Mouse (Mus musculus) kidney, adult 10 weeks (tissue): ENCODE results near the gene Mettl22. TPM values are rescaled to one million over a fixed set of nuclear protein-coding genes. Genes with fewer than 3 reads are reported as not detected.

Experiments used
- polyA plus RNA-seq: library from polyadenylated mRNA; stranded (reverse); fragments of 350-450 nt; fragmentation: Illumina TruSeq; extraction: RNeasy Lipid Tissue Mini Kit (QIAGEN cat#74804); gene quantifications from one replicate; pipeline ENCODE4 v1.2.3, GENCODE M21; 2014; ENCODE audit warnings: low read depth, low replicate concordance

The Mettl22 gene
- polyA plus RNA-seq = 1.1 TPM

DNA sequence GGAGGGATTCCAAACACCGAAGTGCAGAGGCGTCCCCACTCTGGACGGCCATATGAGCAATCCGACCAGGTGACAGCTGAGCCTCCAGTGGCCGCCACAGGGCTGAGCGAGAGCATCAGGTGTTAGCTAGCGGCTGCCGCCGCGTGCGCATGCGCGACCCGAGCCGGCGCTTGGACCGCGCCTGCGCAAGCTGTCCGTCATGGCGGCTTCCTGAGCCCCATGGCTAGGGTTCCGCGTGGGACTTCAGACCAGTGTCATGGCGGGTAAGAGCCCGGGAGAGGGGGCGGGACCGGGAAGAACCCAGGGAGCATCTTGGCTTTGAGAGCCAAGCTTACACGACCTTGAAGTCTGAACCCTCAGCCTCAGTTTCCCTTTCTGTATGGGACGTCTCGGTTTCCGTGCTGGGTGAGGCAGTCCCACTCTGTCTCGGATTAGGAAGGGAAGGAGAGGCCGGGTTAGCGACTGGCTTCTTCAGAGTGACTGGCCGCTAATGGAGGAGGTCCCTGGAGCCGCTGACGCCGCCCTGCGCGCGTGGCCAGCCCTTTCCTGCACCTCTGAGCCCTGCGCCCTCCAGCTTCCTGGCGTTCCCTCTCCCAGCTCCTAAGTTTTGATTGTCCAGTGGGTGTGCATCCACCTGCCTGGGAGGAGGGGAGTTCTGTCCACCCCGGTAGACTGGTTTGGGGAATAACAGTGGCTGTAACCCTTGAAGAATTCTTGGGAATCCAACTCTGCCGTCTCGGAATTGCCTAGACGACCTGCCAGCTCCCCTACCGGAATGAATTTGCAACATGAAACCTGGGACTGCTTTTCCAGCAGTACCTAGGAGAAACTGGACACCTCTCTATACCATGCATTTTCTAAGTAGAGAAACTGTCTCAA, at the start of gene Mettl22:
TSS of gene Mettl22 (plus strand) at position 186 of the 879 bp plus-strand sequence.

DNA sequence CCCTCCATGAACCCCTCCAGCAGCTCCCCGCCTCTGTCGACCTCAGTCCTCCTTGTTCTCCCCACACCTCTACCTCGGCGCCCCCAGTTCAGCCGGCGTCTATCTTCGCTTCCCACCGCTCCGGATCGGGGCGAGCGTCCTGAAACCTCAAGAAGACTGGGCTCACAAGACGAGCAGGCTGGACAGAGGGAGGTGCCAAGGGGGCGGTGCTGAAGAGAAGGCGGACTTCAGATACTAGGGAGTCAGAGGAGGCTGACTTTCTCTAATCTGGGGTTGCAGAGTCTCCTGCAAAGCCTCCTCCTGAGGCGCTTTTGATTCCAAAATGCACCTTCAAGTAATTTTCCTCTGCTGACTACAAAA, 45.6 kb upstream of the Mettl22 start, which contains the start of gene Tmem114:
TSS of gene Tmem114 (minus strand) at position 166 of the 360 bp plus-strand sequence.

DNA sequence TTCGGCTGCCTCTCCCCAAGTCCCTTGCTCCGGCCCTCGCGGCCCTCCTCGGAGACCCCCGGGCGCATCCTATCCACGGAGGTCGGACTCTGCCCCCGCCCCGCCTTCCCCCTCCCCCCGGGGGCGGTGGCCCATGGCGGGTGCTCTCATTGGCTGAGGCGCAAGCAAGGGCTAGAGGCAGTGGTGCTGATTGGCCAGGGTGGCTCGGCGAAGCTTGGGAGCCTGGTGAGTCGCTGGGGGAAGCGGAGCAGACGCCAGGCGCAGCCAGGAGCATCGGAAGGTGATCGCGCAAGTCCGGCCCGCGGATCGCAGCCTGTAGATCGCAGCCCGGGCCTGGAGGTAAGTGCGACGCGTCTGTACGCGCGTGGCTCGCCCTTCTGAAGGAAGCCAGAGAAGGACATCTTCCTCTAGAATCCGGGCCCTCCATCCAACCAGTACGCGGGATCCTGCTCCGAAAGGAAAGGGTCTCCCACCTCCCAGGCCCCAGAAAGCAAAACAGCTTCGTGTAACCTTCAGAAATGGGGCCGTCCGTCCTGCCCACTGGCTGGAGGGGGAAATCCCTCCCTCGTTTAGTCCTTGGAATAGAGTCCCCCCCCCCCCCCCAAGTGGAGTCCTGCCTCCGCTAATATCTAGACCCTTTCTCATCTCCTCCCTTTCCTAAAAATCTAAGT, 42.8 kb downstream of the Mettl22 start, which contains the start of gene Abat:
TSS of gene Abat (plus strand) at position 194 of the 671 bp plus-strand sequence.

Other genes starting within 250 kb of the Mettl22 start
- not detected for gene Tmem114, start 45.7 kb upstream of the Mettl22 start, polyA plus RNA-seq
- gene Abat, start 42.6 kb downstream of the Mettl22 start, polyA plus RNA-seq = 220 TPM
- gene Pmm2, start 166.9 kb downstream of the Mettl22 start, polyA plus RNA-seq = 124 TPM
- gene Tmem186, start 166.9 kb downstream of the Mettl22 start, polyA plus RNA-seq = 7.0 TPM
- gene Carhsp1, start 201.4 kb downstream of the Mettl22 start, polyA plus RNA-seq = 13.4 TPM
- not detected for gene Gm5767, start 210.0 kb downstream of the Mettl22 start, polyA plus RNA-seq